In genomic region chr9:99394366-99394765, GRCm38 (mm10) we compare ENCODE assay signal across 17 mouse cellular contexts. TPM values are rescaled to one million over a fixed set of nuclear protein-coding genes. Genes with fewer than 3 reads are reported as not detected.
DNase-seq lines count a peak whose midpoint lies in the region; ATAC-seq and TF ChIP-seq lines count a peak whose summit lies in the region.
"Had no signal": no experiment of that assay in that cellular context is flagged by ENCODE, and none has a peak within 500 bp of the region (broad histone marks: within the 10 kb centered on the region; RNA-seq: fewer than 3 reads in every experiment).

No protein-coding gene starts in this region.

- H3K4me1 ChIP-seq in limb, embryonic 11.5 days (ENCODE audit: control insufficient read depth, insufficient read depth, low read length), result no peaks in the 10 kb centered on the region
- peaks cover 12% of the 10 kb centered on the region for H3K4me1 ChIP-seq in limb, embryonic 10.5 days
- peaks cover 6% of the 10 kb centered on the region; the same call in 1 of the 2 replicates for H3K4me1 ChIP-seq in hindbrain, postnatal 0 days (ENCODE audit: insufficient read depth, low read length)
- H3K4me1 ChIP-seq in forebrain, embryonic 13.5 days, result no peaks in the 10 kb centered on the region
- H3K4me1 ChIP-seq: hindbrain, embryonic 15.5 days had no signal

- no peak for TF ChIP-seq CTCF in hindbrain, postnatal 0 days (IDR thresholded peaks at IDR 0.05; ENCODE audit: low read depth)

- no peaks in the 10 kb centered on the region for H3K27me3 ChIP-seq in limb, embryonic 11.5 days (ENCODE audit: control insufficient read depth, insufficient read depth, low read length)
- no peaks in the 10 kb centered on the region for H3K27me3 ChIP-seq in limb, embryonic 10.5 days (ENCODE audit: low read depth, poor library complexity, severe bottlenecking)
- no peaks in the 10 kb centered on the region for H3K27me3 ChIP-seq in hindbrain, postnatal 0 days (ENCODE audit: insufficient read depth, low read length)
- no peaks in the 10 kb centered on the region for H3K27me3 ChIP-seq in forebrain, embryonic 13.5 days
- H3K27me3 ChIP-seq: hindbrain, embryonic 15.5 days; kidney, embryonic 15.5 days; neural tube, embryonic 15.5 days had no signal

- peak; percentile 13 for DNase-seq in embryo, embryonic 10.5 days (ENCODE audit: low spot score)
- no peak for DNase-seq in embryo, embryonic 9.5 days (ENCODE audit: extremely low spot score)
- no peak for DNase-seq in limb, embryonic 11.5 days (ENCODE audit: low spot score)
- no peak for DNase-seq in limb, embryonic 10.5 days (ENCODE audit: low spot score)
- DNase-seq in Muller cell, postnatal 12 days (ENCODE audit: inconsistent ontology term), result peak; percentile 67
- DNase-seq in hindbrain, postnatal 0 days (ENCODE audit: low spot score), result no peak
- no peak for DNase-seq in yolk sac, embryonic 10.5 days (ENCODE audit: low spot score)
- DNase-seq: cerebellum, adult 8-10 months; heart, adult 18-20 months; liver; lung, postnatal 14 days; thymus, adult 2 months had no signal

- no peaks in the 10 kb centered on the region for H3K9me3 ChIP-seq in limb, embryonic 11.5 days (ENCODE audit: control insufficient read depth, low read length)
- H3K9me3 ChIP-seq in limb, embryonic 10.5 days (replicated peaks), result no peaks in the 10 kb centered on the region
- H3K9me3 ChIP-seq in hindbrain, postnatal 0 days (ENCODE audit: low read length), result no peaks in the 10 kb centered on the region
- no peaks in the 10 kb centered on the region for H3K9me3 ChIP-seq in forebrain, embryonic 13.5 days (replicated peaks)
- H3K9me3 ChIP-seq: hindbrain, embryonic 15.5 days; kidney, embryonic 15.5 days; neural tube, embryonic 15.5 days had no signal

- H3K27ac ChIP-seq in limb, embryonic 11.5 days (replicated peaks; ENCODE audit: low read depth, low read length), result no peak overlapping the region
- H3K27ac ChIP-seq in limb, embryonic 10.5 days, result no peak overlapping the region
- no peak overlapping the region for H3K27ac ChIP-seq in hindbrain, postnatal 0 days
- no peak overlapping the region for H3K27ac ChIP-seq in forebrain, embryonic 13.5 days
- H3K27ac ChIP-seq: hindbrain, embryonic 15.5 days; kidney, embryonic 15.5 days; neural tube, embryonic 15.5 days had no signal

- ATAC-seq in limb, embryonic 11.5 days (ENCODE audit: insufficient number of reproducible peaks, low FRiP score, low TSS enrichment, low read depth), result 0 out of 2 replicates have a peak, but pooled peaks have one; percentile 32
- ATAC-seq in hindbrain, postnatal 0 days, result 0 out of 2 replicates have a peak, but pooled peaks have one; percentile 18
- no peak for ATAC-seq in forebrain, embryonic 13.5 days

- WGBS in limb, embryonic 11.5 days, result 87% methylated on average over 11 of the region's 11 CpGs
- WGBS in limb, embryonic 10.5 days, result 93% methylated on average over 11 of the region's 11 CpGs
- WGBS in hindbrain, postnatal 0 days, result 54% methylated on average over 11 of the region's 11 CpGs
- 79% methylated on average over 10 of the region's 11 CpGs for WGBS in forebrain, embryonic 13.5 days

- H3K4me2 ChIP-seq in limb, embryonic 11.5 days (ENCODE audit: low read depth, severe bottlenecking), result no peak overlapping the region
- H3K4me2 ChIP-seq in hindbrain, postnatal 0 days (ENCODE audit: low read depth, low read length), result no peak overlapping the region
- no peak overlapping the region for H3K4me2 ChIP-seq in forebrain, embryonic 13.5 days
- H3K4me2 ChIP-seq: hindbrain, embryonic 15.5 days; kidney, embryonic 15.5 days; neural tube, embryonic 15.5 days had no signal

- no peak overlapping the region for H3K4me3 ChIP-seq in limb, embryonic 11.5 days (ENCODE audit: low read depth, low read length)
- no peak overlapping the region for H3K4me3 ChIP-seq in limb, embryonic 10.5 days
- H3K4me3 ChIP-seq in hindbrain, postnatal 0 days (ENCODE audit: low read length), result no peak overlapping the region
- no peak overlapping the region for H3K4me3 ChIP-seq in forebrain, embryonic 13.5 days
- H3K4me3 ChIP-seq: hindbrain, embryonic 15.5 days; kidney, embryonic 15.5 days; neural tube, embryonic 15.5 days had no signal

- H3K36me3 ChIP-seq in limb, embryonic 11.5 days (ENCODE audit: control insufficient read depth, insufficient read depth, low read length), result no peaks in the 10 kb centered on the region
- peaks cover 16% of the 10 kb centered on the region for H3K36me3 ChIP-seq in limb, embryonic 10.5 days
- H3K36me3 ChIP-seq in hindbrain, postnatal 0 days (ENCODE audit: insufficient read depth, low read length), result no peaks in the 10 kb centered on the region; the same call in 1 of the 2 replicates
- peaks cover 27% of the 10 kb centered on the region for H3K36me3 ChIP-seq in forebrain, embryonic 13.5 days (ENCODE audit: poor library complexity, severe bottlenecking)

- H3K9ac ChIP-seq in limb, embryonic 11.5 days (ENCODE audit: low read length), result no peak overlapping the region
- no peak overlapping the region for H3K9ac ChIP-seq in hindbrain, postnatal 0 days (replicated peaks; ENCODE audit: low read length)
- no peak overlapping the region for H3K9ac ChIP-seq in forebrain, embryonic 13.5 days
- H3K9ac ChIP-seq: hindbrain, embryonic 15.5 days; kidney, embryonic 15.5 days; neural tube, embryonic 15.5 days had no signal

RNA-seq across cellular contexts. Expression of gene Esyt3, which starts 36.0 kb away (rescaled TPM):
- polyA plus RNA-seq in limb, embryonic 11.5 days (2014; fragmentation: Nextera tagmentation; extraction: Ambion mirVana), result 0.13 and 0.34 TPM in 2 replicates
- 0.33 and 0.36 TPM in 2 replicates for polyA plus RNA-seq in limb, embryonic 10.5 days (2016; fragmentation: Nextera tagmentation; extraction: Ambion mirVana)
- 0.72 and 1.3 TPM in 2 replicates for total RNA-seq in hindbrain, postnatal 0 days (2014; rRNA removed)
- polyA plus RNA-seq in hindbrain, postnatal 0 days (2015; fragmentation: Nextera tagmentation; extraction: Ambion mirVana), result 0.68 and 1.00 TPM in 2 replicates
- 0.26 and 0.31 TPM in 2 replicates for polyA plus RNA-seq in forebrain, embryonic 13.5 days (2015; fragmentation: Nextera tagmentation; extraction: Ambion mirVana)

RNA-seq across cellular contexts. Expression of gene Mras, which starts 42.8 kb away (rescaled TPM):
- 14.1 and 16.4 TPM in 2 replicates for polyA plus RNA-seq in limb, embryonic 11.5 days (2014; fragmentation: Nextera tagmentation; extraction: Ambion mirVana)
- 8.8 and 11.9 TPM in 2 replicates for polyA plus RNA-seq in limb, embryonic 10.5 days (2016; fragmentation: Nextera tagmentation; extraction: Ambion mirVana)
- 75.5 and 95.2 TPM in 2 replicates for total RNA-seq in hindbrain, postnatal 0 days (2014; rRNA removed)
- polyA plus RNA-seq in hindbrain, postnatal 0 days (2015; fragmentation: Nextera tagmentation; extraction: Ambion mirVana), result 66.9 and 74.0 TPM in 2 replicates
- 43.4 and 44.8 TPM in 2 replicates for polyA plus RNA-seq in forebrain, embryonic 13.5 days (2015; fragmentation: Nextera tagmentation; extraction: Ambion mirVana)

RNA-seq across cellular contexts. Expression of gene Nme9, which starts 56.9 kb away (rescaled TPM):
- 0.31 TPM in 1 of 2 replicates, not detected in the other for polyA plus RNA-seq in limb, embryonic 11.5 days (2014; fragmentation: Nextera tagmentation; extraction: Ambion mirVana)
- polyA plus RNA-seq in limb, embryonic 10.5 days (2016; fragmentation: Nextera tagmentation; extraction: Ambion mirVana), result not detected in 2 replicates
- 1.0 TPM in 1 of 2 replicates, not detected in the other for total RNA-seq in hindbrain, postnatal 0 days (2014; rRNA removed)
- 0.64 and 0.82 TPM in 2 replicates for polyA plus RNA-seq in hindbrain, postnatal 0 days (2015; fragmentation: Nextera tagmentation; extraction: Ambion mirVana)
- polyA plus RNA-seq in forebrain, embryonic 13.5 days (2015; fragmentation: Nextera tagmentation; extraction: Ambion mirVana), result 0.56 and 0.72 TPM in 2 replicates
- total RNA-seq: adrenal gland, postnatal 4 days had no signal

Comparison
In these comparisons a context has a peak if more than half of its experiments do, and no peak if none do; other contexts are left out.
1. DNase-seq: peak in embryo, embryonic 10.5 days (single experiment) and Muller cell, postnatal 12 days (single experiment); none in embryo, embryonic 9.5 days (single experiment), limb, embryonic 11.5 days (single experiment), limb, embryonic 10.5 days (single experiment), hindbrain, postnatal 0 days (single experiment) and yolk sac, embryonic 10.5 days (single experiment).